Mouse (Mus musculus) naive thymus-derived CD4-positive, alpha-beta T cell, adult 5 months (primary cell): ENCODE data around the gene Gm21293. TPM values are rescaled to one million over a fixed set of nuclear protein-coding genes. Genes with fewer than 3 reads are reported as not detected.

Source experiments
- polyA plus RNA-seq: library from polyadenylated mRNA; unstranded; fragments of 100-300 nt; shearing (Covaris generic); gene quantifications from one replicate; pipeline ENCODE4 v1.2.1, GENCODE M21; 2017

Gm21293 gene
- not detected for polyA plus RNA-seq

DNA sequence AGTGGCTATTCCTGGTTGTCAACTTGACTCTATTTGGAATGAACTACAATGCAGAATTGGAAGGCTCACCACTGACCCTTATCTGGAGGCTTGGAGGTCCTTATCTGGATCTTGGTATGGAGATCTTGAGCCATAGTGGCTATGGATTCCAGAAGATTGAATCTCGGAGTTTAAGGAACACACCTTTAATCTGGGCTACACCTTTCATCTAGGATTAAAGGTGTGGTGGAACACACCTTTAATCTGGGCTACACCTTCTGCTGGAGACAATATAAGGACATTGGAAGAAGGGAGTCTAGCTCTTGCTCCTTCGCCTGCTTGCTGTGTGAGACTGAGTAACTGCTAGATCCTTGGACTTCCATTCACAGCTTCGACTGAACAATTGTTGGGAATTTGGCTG, at the start of gene Gm21293:
Gm21293 (plus strand) TSS at position 301 of the 400 bp plus-strand sequence.

DNA sequence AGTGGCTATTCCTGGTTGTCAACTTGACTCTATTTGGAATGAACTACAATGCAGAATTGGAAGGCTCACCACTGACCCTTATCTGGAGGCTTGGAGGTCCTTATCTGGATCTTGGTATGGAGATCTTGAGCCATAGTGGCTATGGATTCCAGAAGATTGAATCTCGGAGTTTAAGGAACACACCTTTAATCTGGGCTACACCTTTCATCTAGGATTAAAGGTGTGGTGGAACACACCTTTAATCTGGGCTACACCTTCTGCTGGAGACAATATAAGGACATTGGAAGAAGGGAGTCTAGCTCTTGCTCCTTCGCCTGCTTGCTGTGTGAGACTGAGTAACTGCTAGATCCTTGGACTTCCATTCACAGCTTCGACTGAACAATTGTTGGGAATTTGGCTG, 8.4 kb downstream of the Gm21293 start, which contains the start of gene Gm6763:
Gm6763 (plus strand) TSS at position 301 of the 400 bp plus-strand sequence.

DNA sequence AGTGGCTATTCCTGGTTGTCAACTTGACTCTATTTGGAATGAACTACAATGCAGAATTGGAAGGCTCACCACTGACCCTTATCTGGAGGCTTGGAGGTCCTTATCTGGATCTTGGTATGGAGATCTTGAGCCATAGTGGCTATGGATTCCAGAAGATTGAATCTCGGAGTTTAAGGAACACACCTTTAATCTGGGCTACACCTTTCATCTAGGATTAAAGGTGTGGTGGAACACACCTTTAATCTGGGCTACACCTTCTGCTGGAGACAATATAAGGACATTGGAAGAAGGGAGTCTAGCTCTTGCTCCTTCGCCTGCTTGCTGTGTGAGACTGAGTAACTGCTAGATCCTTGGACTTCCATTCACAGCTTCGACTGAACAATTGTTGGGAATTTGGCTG, 16.9 kb downstream of the Gm21293 start, which contains the start of gene Gm8764:
Gm8764 (plus strand) TSS at position 301 of the 400 bp plus-strand sequence.

DNA sequence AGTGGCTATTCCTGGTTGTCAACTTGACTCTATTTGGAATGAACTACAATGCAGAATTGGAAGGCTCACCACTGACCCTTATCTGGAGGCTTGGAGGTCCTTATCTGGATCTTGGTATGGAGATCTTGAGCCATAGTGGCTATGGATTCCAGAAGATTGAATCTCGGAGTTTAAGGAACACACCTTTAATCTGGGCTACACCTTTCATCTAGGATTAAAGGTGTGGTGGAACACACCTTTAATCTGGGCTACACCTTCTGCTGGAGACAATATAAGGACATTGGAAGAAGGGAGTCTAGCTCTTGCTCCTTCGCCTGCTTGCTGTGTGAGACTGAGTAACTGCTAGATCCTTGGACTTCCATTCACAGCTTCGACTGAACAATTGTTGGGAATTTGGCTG, 25.4 kb downstream of the Gm21293 start, which contains the start of gene Gm21304:
Gm21304 (plus strand) TSS at position 301 of the 400 bp plus-strand sequence.

DNA sequence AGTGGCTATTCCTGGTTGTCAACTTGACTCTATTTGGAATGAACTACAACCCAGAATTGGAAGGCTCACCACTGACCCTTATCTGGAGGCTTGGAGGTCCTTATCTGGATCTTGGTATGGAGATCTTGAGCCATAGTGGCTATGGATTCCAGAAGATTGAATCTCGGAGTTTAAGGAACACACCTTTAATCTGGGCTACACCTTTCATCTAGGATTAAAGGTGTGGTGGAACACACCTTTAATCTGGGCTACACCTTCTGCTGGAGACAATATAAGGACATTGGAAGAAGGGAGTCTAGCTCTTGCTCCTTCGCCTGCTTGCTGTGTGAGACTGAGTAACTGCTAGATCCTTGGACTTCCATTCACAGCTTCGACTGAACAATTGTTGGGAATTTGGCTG, 33.9 kb downstream of the Gm21293 start, which contains the start of gene Gm21312:
Gm21312 (plus strand) TSS at position 301 of the 400 bp plus-strand sequence.

DNA sequence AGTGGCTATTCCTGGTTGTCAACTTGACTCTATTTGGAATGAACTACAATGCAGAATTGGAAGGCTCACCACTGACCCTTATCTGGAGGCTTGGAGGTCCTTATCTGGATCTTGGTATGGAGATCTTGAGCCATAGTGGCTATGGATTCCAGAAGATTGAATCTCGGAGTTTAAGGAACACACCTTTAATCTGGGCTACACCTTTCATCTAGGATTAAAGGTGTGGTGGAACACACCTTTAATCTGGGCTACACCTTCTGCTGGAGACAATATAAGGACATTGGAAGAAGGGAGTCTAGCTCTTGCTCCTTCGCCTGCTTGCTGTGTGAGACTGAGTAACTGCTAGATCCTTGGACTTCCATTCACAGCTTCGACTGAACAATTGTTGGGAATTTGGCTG, 42.4 kb downstream of the Gm21293 start, which contains the start of gene Gm20765:
Gm20765 (plus strand) TSS at position 301 of the 400 bp plus-strand sequence.

DNA sequence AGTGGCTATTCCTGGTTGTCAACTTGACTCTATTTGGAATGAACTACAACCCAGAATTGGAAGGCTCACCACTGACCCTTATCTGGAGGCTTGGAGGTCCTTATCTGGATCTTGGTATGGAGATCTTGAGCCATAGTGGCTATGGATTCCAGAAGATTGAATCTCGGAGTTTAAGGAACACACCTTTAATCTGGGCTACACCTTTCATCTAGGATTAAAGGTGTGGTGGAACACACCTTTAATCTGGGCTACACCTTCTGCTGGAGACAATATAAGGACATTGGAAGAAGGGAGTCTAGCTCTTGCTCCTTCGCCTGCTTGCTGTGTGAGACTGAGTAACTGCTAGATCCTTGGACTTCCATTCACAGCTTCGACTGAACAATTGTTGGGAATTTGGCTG, 51.0 kb downstream of the Gm21293 start, which contains the start of gene Gm4340:
Gm4340 (plus strand) TSS at position 301 of the 400 bp plus-strand sequence.

Other genes with a start within 250 kb of the Gm21293 start
- gene Gm6763, start 8.5 kb downstream of the Gm21293 start, polyA plus RNA-seq: not detected
- gene Gm8764, start 17.0 kb downstream of the Gm21293 start, polyA plus RNA-seq: not detected
- not detected for gene Gm21304, start 25.5 kb downstream of the Gm21293 start, polyA plus RNA-seq
- not detected for gene Gm21312, start 34.0 kb downstream of the Gm21293 start, polyA plus RNA-seq
- gene Gm20765, start 42.5 kb downstream of the Gm21293 start, polyA plus RNA-seq: not detected
- gene Gm4340, start 51.1 kb downstream of the Gm21293 start, polyA plus RNA-seq: not detected